Mouse (Mus musculus) heart, embryonic 12.5 days (tissue): Measurements from ENCODE around the gene Fam171b. TPM values are rescaled to one million over a fixed set of nuclear protein-coding genes. Genes with fewer than 3 reads are reported as not detected.

ENCODE experiments used
- ATAC-seq: fragments of 200-750 bp; cut with Nextera tagmentation; 2 replicates; pipeline ENCODE4 v1.8.0; 2017; ENCODE audit warnings: moderate TSS enrichment, moderate library complexity; ENCODE audit not compliant: insufficient number of reproducible peaks, low FRiP score
- H3K27ac ChIP-seq: fragments of 300-500 bp; sonication (generic); 2 replicates; pipeline ENCODE4 v1.5.1; 2016; ENCODE audit warnings: mild to moderate bottlenecking, moderate library complexity; ENCODE audit not compliant: poor library complexity, severe bottlenecking
- H3K27me3 ChIP-seq: fragments of 300-500 bp; sonication (generic); replicated peaks from 2 replicates; pipeline ENCODE4 v1.6.1; 2016; ENCODE audit warnings: mild to moderate bottlenecking, moderate library complexity
- H3K36me3 ChIP-seq: fragments of 300-500 bp; sonication (generic); 2 replicates; pipeline ENCODE4 v1.6.1; 2016; ENCODE audit warnings: mild to moderate bottlenecking, moderate library complexity
- H3K4me1 ChIP-seq: fragments of 300-500 bp; sonication (generic); replicated peaks from 2 replicates; pipeline ENCODE4 v1.6.1; 2016; ENCODE audit warnings: mild to moderate bottlenecking
- H3K4me2 ChIP-seq: fragments of 300-500 bp; sonication (generic); 2 replicates; pipeline ENCODE4 v1.6.1; 2016; ENCODE audit warnings: mild to moderate bottlenecking, moderate library complexity
- H3K4me3 ChIP-seq: fragments of 300-500 bp; sonication (generic); 2 replicates; pipeline ENCODE4 v1.5.1; 2016; ENCODE audit warnings: mild to moderate bottlenecking
- H3K9ac ChIP-seq: fragments of 300-500 bp; sonication (generic); 2 replicates; pipeline ENCODE4 v1.6.1; 2016; ENCODE audit warnings: mild to moderate bottlenecking, moderate library complexity
- H3K9me3 ChIP-seq: fragments of 300-500 bp; sonication (generic); replicated peaks from 2 replicates; pipeline ENCODE4 v1.6.1; 2016; ENCODE audit warnings: mild to moderate bottlenecking, moderate library complexity
- WGBS: fragments of 180-500 bp; shearing (Covaris S2); methylation state at CpG from one replicate; pipeline ENCODE4 v1.1.7; 2016; 5-methylcytosine and 5-hydroxymethylcytosine counted together
- polyA plus RNA-seq: library from polyadenylated mRNA; unstranded; fragments of >200 nt; fragmentation: Nextera tagmentation; extraction: Ambion mirVana; gene quantifications from 2 replicates; pipeline ENCODE4 v1.2.1, GENCODE M21; 2016

The Fam171b gene
- polyA plus RNA-seq, 1 experiment from 2014 or later: 2.9 TPM

DNA sequence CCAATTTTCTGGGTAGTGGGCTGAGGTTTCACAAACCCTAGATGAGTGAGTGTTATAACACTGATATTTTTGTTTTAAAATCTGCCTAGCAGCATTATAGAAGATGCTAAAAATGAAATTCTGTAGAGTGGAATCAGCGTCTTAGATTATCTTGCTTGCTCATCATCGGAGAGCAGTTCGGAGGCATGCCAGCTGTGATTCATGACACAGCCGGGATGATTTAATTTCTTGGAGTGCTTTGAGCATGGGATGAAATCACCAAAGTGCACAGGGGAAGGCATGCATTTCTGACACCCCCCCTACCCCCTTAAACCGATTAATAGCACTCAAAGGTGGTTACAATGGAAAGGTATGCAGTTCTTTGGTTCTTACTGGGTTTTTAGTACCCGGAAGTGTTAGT is 1.6 kb downstream of the Fam171b start:
- Histone ChIP-seq H3K27ac (no peak overlapping the region), H3K9me3 (no peaks in the 10 kb centered on the region), H3K36me3 (no peaks in the 10 kb centered on the region), H3K4me2 (no peak overlapping the region), H3K4me1 (no peaks in the 10 kb centered on the region), H3K4me3 (no peak overlapping the region), H3K9ac (no peak overlapping the region), H3K27me3 (peaks cover 20% of the 10 kb centered on the region)
- 67% methylated on average over 6 of the region's 6 CpGs for WGBS
- ATAC-seq: no peak

DNA sequence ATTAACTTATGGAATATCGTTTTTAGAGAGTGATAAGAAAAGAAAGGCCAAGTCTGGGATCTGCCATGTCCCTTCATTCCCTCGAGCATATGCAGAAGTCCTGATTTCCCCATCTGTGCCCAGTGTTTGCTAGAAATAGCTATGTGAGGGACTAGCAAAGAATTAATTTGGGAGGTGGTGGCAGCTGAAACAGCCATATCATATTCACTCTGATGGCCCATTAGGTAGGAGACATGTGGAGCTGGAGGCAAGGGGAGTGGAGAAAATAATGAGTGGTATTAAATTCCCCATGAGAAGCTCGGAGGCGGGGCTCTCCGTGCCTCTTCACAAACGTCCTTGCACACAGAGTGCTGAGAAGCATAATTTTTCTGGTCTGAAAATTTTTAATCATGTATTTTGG is 3.7 kb downstream of the Fam171b start:
- Histone ChIP-seq H3K9me3 (no peaks in the 10 kb centered on the region), H3K9ac (no peak overlapping the region), H3K4me2 (no peak overlapping the region), H3K4me1 (no peaks in the 10 kb centered on the region), H3K36me3 (no peaks in the 10 kb centered on the region), H3K27me3 (peaks cover 20% of the 10 kb centered on the region), H3K4me3 (no peak overlapping the region), H3K27ac (no peak overlapping the region)
- 77% methylated on average over 6 of the region's 6 CpGs for WGBS
- ATAC-seq: no peak

DNA sequence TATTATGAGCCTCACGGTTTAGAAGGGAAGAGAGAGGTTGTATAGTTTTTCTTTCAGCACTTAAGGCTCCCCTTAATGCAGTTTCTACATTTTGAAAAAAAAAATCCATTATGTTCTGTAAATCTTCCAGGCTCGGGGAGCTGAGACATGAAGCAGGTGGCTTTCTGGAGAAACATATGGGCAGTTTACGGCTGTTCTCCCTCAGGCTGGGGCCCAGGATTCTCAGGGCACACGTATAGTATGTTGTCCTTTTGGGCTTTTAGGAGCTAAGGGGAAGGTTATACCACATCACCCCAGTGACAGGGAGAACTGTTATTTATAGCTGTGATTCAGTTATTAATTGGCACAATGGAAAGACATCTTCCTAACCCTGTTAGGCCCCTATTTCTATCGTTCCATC is 12.7 kb downstream of the Fam171b start:
- no peaks in the 10 kb centered on the region for H3K36me3 ChIP-seq
- no peak overlapping the region for H3K9ac ChIP-seq
- no peak overlapping the region for H3K4me2 ChIP-seq
- no peaks in the 10 kb centered on the region for H3K27me3 ChIP-seq
- H3K4me1 ChIP-seq: no peaks in the 10 kb centered on the region
- no peaks in the 10 kb centered on the region for H3K9me3 ChIP-seq
- no peak overlapping the region for H3K4me3 ChIP-seq
- ATAC-seq: no peak
- 71% methylated on average over 5 of the region's 5 CpGs for WGBS
- H3K27ac ChIP-seq: no peak overlapping the region

GRCm38 (mm10) chr2:83828895-83829539 is 16.6 kb downstream of the Fam171b start:
- Histone ChIP-seq H3K9ac (no peak overlapping the region), H3K4me3 (no peak overlapping the region), H3K27ac (no peak overlapping the region), H3K4me1 (no peaks in the 10 kb centered on the region), H3K36me3 (no peaks in the 10 kb centered on the region), H3K27me3 (no peaks in the 10 kb centered on the region), H3K4me2 (no peak overlapping the region), H3K9me3 (no peaks in the 10 kb centered on the region)
- WGBS: 72% methylated on average over 3 of the region's 3 CpGs
- ATAC-seq: no peak

GRCm38 (mm10) chr2:83832903-83833302 is 20.5 kb downstream of the Fam171b start:
- Histone ChIP-seq H3K27me3 (no peaks in the 10 kb centered on the region), H3K4me2 (no peak overlapping the region), H3K9ac (no peak overlapping the region), H3K4me3 (no peak overlapping the region), H3K36me3 (no peaks in the 10 kb centered on the region), H3K27ac (no peak overlapping the region), H3K4me1 (no peaks in the 10 kb centered on the region), H3K9me3 (no peaks in the 10 kb centered on the region)
- WGBS: 75% methylated on average over 4 of the region's 4 CpGs
- no peak for ATAC-seq

DNA sequence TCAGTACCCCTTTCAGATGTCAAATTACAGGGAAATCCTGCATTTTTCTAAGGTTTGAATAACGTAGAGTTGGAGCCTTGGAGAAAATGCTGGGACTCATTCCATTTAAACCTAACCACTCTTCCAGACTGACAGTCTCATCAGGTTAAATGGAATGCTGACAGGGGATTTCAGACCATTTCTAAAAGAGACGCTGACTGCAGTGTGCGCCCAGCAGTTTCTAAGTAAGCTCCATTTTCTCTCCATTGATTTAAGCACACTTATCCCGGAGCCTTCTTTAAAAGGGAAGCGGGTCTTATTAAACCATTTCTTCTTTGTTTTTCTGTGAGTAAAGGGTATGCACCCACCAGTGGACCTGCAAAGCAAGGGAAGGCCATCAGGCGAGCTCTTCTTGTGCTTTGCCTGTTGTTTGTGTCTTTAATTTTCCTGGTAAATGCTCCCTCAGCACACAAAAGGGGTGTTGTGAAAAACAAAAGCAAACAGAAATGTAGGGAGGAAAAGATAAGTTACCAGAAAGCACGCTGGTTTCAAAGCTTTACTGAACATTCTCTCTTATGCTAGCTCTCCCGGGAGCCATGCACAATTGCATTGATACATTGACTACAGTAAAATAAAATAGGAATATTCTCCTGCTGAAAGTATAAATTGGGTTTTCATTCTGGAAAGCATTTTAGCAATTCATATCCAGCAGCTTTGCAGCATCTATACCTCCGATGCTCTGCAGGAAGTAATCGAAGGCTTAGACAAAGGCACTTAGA is 23.1 kb downstream of the Fam171b start:
- Histone ChIP-seq H3K4me2 (no peak overlapping the region), H3K27ac (no peak overlapping the region)
- ATAC-seq: no peak

GRCm38 (mm10) chr2:83848495-83848894 is 36.1 kb downstream of the Fam171b start:
- no peaks in the 10 kb centered on the region for H3K36me3 ChIP-seq
- no peak overlapping the region for H3K27ac ChIP-seq
- H3K4me3 ChIP-seq: no peak overlapping the region
- H3K9me3 ChIP-seq: no peaks in the 10 kb centered on the region
- 88% methylated on average over 3 of the region's 3 CpGs for WGBS
- no peak overlapping the region for H3K4me2 ChIP-seq
- ATAC-seq: no peak
- no peaks in the 10 kb centered on the region for H3K27me3 ChIP-seq
- no peak overlapping the region for H3K9ac ChIP-seq
- no peaks in the 10 kb centered on the region for H3K4me1 ChIP-seq

More for the DNA sequence above, 23.1 kb downstream of the Fam171b start:
- Histone ChIP-seq H3K4me3 (no peak overlapping the region), H3K36me3 (no peaks in the 10 kb centered on the region), H3K9ac (no peak overlapping the region), H3K4me1 (no peaks in the 10 kb centered on the region), H3K27me3 (no peaks in the 10 kb centered on the region), H3K9me3 (no peaks in the 10 kb centered on the region)
- WGBS: 71% methylated on average over 10 of the region's 10 CpGs

DNA sequence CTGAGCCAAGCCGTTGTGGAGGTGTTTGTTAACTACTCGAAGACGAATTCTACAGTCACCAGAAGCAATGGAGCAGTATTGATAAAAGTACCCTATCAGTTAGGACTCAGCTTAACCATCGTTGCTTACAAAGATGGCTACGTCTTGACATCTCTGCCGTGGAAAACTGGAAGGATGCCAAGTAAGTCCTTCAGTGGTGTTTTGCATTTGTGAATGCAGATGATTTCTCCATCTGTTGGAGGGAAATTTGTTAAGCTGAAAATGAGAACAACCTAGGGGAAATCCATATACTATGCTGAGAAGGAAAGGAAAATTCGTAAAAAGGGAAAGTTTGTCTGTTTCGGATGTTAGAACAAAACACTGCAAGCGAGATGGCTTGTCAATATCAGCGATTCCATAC is 41.0 kb downstream of the Fam171b start:
- Histone ChIP-seq H3K36me3 (no peaks in the 10 kb centered on the region), H3K27ac (no peak overlapping the region), H3K4me2 (no peak overlapping the region), H3K4me1 (no peaks in the 10 kb centered on the region), H3K27me3 (no peaks in the 10 kb centered on the region), H3K9me3 (no peaks in the 10 kb centered on the region), H3K9ac (no peak overlapping the region), H3K4me3 (no peak overlapping the region)
- whole genome bisulfite sequencing: 77% methylated on average over 10 of the region's 10 CpGs
- ATAC-seq: no peak

DNA sequence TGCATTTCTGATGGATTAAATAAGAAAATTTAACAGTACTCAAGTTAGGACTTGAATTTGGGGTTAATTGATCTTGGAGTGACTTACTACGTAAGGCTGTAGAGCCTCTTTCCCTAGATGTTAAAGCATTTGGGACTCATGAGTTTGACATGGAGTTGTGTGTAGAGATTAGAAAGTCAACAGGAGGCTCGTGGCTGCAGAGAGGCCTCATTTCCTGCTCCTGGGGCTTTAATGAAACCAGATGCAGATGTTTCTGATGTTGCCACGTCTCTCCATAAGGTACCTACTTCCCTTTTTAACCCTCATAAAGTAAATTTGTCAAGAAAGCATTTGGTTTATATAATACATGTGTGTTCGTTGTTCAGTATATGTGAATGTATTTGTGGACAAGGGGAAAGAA is 43.8 kb downstream of the Fam171b start:
- no peak for ATAC-seq
- H3K4me1 ChIP-seq: no peaks in the 10 kb centered on the region
- H3K9ac ChIP-seq: no peak overlapping the region
- WGBS: 48% methylated on average over 4 of the region's 4 CpGs
- H3K4me2 ChIP-seq: no peak overlapping the region
- no peaks in the 10 kb centered on the region for H3K9me3 ChIP-seq
- H3K4me3 ChIP-seq: no peak overlapping the region
- no peaks in the 10 kb centered on the region for H3K36me3 ChIP-seq
- H3K27me3 ChIP-seq: no peaks in the 10 kb centered on the region
- H3K27ac ChIP-seq: no peak overlapping the region

DNA sequence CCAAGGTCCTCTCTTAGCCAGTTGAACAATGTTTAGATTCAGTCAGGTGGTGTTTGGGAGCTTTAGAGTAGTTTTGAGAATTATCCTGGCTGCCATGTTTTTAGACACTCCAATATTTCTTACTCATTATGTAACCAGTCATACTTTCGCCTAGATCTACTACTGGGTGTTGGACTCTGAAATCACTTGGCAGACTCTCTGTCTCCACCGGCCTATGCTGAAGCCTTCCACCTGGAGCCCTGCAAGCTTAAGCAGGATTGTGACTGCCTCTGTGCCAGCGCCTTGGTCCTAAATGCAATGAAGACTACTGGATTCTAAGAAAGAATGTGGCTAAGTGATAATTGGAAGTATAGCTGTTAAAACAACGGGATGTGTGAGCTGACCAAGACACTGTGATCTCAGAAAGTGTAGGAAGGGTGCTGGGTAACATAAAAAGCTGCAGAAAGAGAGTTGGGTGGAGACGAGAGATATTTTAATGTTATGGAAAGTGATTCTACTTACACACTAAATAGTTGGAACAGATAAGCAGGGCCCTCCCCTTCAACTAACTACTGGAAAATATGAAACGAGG is 71.5 kb downstream of the Fam171b start:
- H3K36me3 ChIP-seq: no peaks in the 10 kb centered on the region
- no peaks in the 10 kb centered on the region for H3K4me1 ChIP-seq
- 62% methylated on average over 6 of the region's 6 CpGs for WGBS
- H3K4me2 ChIP-seq: no peak overlapping the region
- H3K9ac ChIP-seq: no peak overlapping the region
- no peaks in the 10 kb centered on the region for H3K27me3 ChIP-seq
- no peak overlapping the region for H3K4me3 ChIP-seq
- H3K9me3 ChIP-seq: no peaks in the 10 kb centered on the region; the same call in 1 of the 2 replicates
- ATAC-seq: no peak
- no peak overlapping the region for H3K27ac ChIP-seq

- WGBS: 73% methylated on average over 2 of the region's 2 CpGs
- no peaks in the 10 kb centered on the region for H3K36me3 ChIP-seq
- no peaks in the 10 kb centered on the region for H3K4me1 ChIP-seq
- no peaks in the 10 kb centered on the region for H3K9me3 ChIP-seq
- no peaks in the 10 kb centered on the region for H3K27me3 ChIP-seq
- no peak overlapping the region for H3K9ac ChIP-seq
- no peak overlapping the region for H3K4me2 ChIP-seq
- no peak for ATAC-seq
- H3K27ac ChIP-seq: no peak overlapping the region
- no peak overlapping the region for H3K4me3 ChIP-seq
Measured at GRCm38 (mm10) chr2:83893701-83894100, 81.3 kb downstream of the Fam171b start.
